21 mouse cellular contexts compared by ENCODE assay signal in genomic region chr1:93212441-93212840, GRCm38 (mm10). TPM values are rescaled to one million over a fixed set of nuclear protein-coding genes. Genes with fewer than 3 reads are reported as not detected.
DNase-seq lines count a peak whose midpoint lies in the region; ATAC-seq and TF ChIP-seq lines count a peak whose summit lies in the region.
"Had no signal": no experiment of that assay in that cellular context is flagged by ENCODE, and none has a peak within 500 bp of the region (broad histone marks: within the 10 kb centered on the region; RNA-seq: fewer than 3 reads in every experiment).

No protein-coding gene starts in this region.

- 90% methylated on average over 7 of the region's 7 CpGs for WGBS in forebrain, embryonic 10.5 days
- 91% methylated on average over 7 of the region's 7 CpGs for WGBS in forebrain, embryonic 14.5 days
- 73% methylated on average over 7 of the region's 7 CpGs for WGBS in kidney, embryonic 16.5 days
- WGBS in stomach, embryonic 14.5 days: 69% methylated on average over 7 of the region's 7 CpGs
- 80% methylated on average over 7 of the region's 7 CpGs for WGBS in stomach, postnatal 0 days
- 74% methylated on average over 7 of the region's 7 CpGs for WGBS in cerebellum, adult 2 months

- no peaks in the 10 kb centered on the region for H3K9me3 ChIP-seq in forebrain, embryonic 10.5 days
- H3K9me3 ChIP-seq in forebrain, embryonic 14.5 days (replicated peaks; ENCODE audit: control insufficient read depth, low read length): no peaks in the 10 kb centered on the region
- H3K9me3 ChIP-seq in kidney, embryonic 16.5 days (ENCODE audit: low read length): no peaks in the 10 kb centered on the region
- no peaks in the 10 kb centered on the region for H3K9me3 ChIP-seq in stomach, embryonic 14.5 days (ENCODE audit: control insufficient read depth, low read depth, low read length)
- no peaks in the 10 kb centered on the region for H3K9me3 ChIP-seq in stomach, postnatal 0 days (ENCODE audit: control insufficient read depth, low read length)
- H3K9me3 ChIP-seq: forebrain, embryonic 12.5 days; neural tube, embryonic 12.5 days had no signal

- 0 out of 2 replicates have a peak overlapping the region, but pooled peaks have one; percentile 48 for H3K27ac ChIP-seq in forebrain, embryonic 10.5 days
- no peak overlapping the region for H3K27ac ChIP-seq in forebrain, embryonic 14.5 days (ENCODE audit: low read depth, low read length)
- H3K27ac ChIP-seq in kidney, embryonic 16.5 days (ENCODE audit: low read length): peak overlapping the region; percentile 71
- peak overlapping the region; percentile 83; the same call in 1 of the 2 replicates for H3K27ac ChIP-seq in stomach, embryonic 14.5 days (ENCODE audit: low read length)
- H3K27ac ChIP-seq in stomach, postnatal 0 days (replicated peaks): no peak overlapping the region
- H3K27ac ChIP-seq in cerebellum, adult 2 months (ENCODE audit: insufficient read depth, low read length): no peak overlapping the region
- H3K27ac ChIP-seq: forebrain, embryonic 12.5 days; left cerebral cortex, adult 2 months; neural tube, embryonic 12.5 days had no signal

- H3K4me2 ChIP-seq in forebrain, embryonic 14.5 days (ENCODE audit: low read length): no peak overlapping the region
- no peak overlapping the region for H3K4me2 ChIP-seq in kidney, embryonic 16.5 days (replicated peaks; ENCODE audit: low read depth, low read length)
- H3K4me2 ChIP-seq in stomach, embryonic 14.5 days (replicated peaks; ENCODE audit: low read depth, low read length): no peak overlapping the region
- H3K4me2 ChIP-seq in stomach, postnatal 0 days (replicated peaks; ENCODE audit: low read depth): no peak overlapping the region
- H3K4me2 ChIP-seq: forebrain, embryonic 12.5 days; heart, embryonic 11.5 days; neural tube, embryonic 12.5 days had no signal

- intact Hi-C loops in left cerebral cortex, postnatal 25 days (cut with DNase I): no loop called here

- H3K27me3 ChIP-seq in forebrain, embryonic 10.5 days (ENCODE audit: poor library complexity, severe bottlenecking): peaks cover 8% of the 10 kb centered on the region; the same call in 1 of the 2 replicates
- no peaks in the 10 kb centered on the region for H3K27me3 ChIP-seq in forebrain, embryonic 14.5 days (replicated peaks; ENCODE audit: control insufficient read depth, insufficient read depth, low read length)
- H3K27me3 ChIP-seq in kidney, embryonic 16.5 days (ENCODE audit: insufficient read depth, low read length): no peaks in the 10 kb centered on the region
- H3K27me3 ChIP-seq in stomach, embryonic 14.5 days (ENCODE audit: control insufficient read depth, insufficient read depth, low read length): no peaks in the 10 kb centered on the region
- no peaks in the 10 kb centered on the region for H3K27me3 ChIP-seq in stomach, postnatal 0 days (ENCODE audit: control insufficient read depth, insufficient read depth, low read length)
- no peaks in the 10 kb centered on the region for H3K27me3 ChIP-seq in cerebellum, adult 2 months (ENCODE audit: control insufficient read depth, insufficient read depth, low read length)
- H3K27me3 ChIP-seq: forebrain, embryonic 12.5 days; neural tube, embryonic 12.5 days had no signal

- no peak for TF ChIP-seq POLR2A in cerebellum, adult 2 months (IDR thresholded peaks at IDR 0.05; ENCODE audit: borderline replicate concordance, insufficient read depth, low read length)

- no peak for TF ChIP-seq EP300 in stomach, postnatal 0 days (optimal IDR thresholded peaks at IDR 0.05)

- no peak for TF ChIP-seq CTCF in stomach, postnatal 0 days (IDR thresholded peaks at IDR 0.05; ENCODE audit: low read depth)
- TF ChIP-seq CTCF in cerebellum, adult 2 months (IDR thresholded peaks at IDR 0.05; ENCODE audit: borderline replicate concordance, insufficient read depth, low read depth, low read length): no peak

- H3K36me3 ChIP-seq in forebrain, embryonic 10.5 days (replicated peaks): no peaks in the 10 kb centered on the region
- H3K36me3 ChIP-seq in forebrain, embryonic 14.5 days (ENCODE audit: control insufficient read depth, insufficient read depth, low read length): no peaks in the 10 kb centered on the region
- no peaks in the 10 kb centered on the region for H3K36me3 ChIP-seq in kidney, embryonic 16.5 days (ENCODE audit: insufficient read depth, low read length)
- no peaks in the 10 kb centered on the region for H3K36me3 ChIP-seq in stomach, embryonic 14.5 days (ENCODE audit: control insufficient read depth, insufficient read depth, low read length)
- H3K36me3 ChIP-seq in stomach, postnatal 0 days (ENCODE audit: control insufficient read depth, insufficient read depth, low read length): no peaks in the 10 kb centered on the region
- H3K36me3 ChIP-seq: forebrain, embryonic 12.5 days; neural tube, embryonic 12.5 days had no signal

- no peak overlapping the region for H3K9ac ChIP-seq in forebrain, embryonic 14.5 days (ENCODE audit: low read length)
- H3K9ac ChIP-seq in kidney, embryonic 16.5 days (replicated peaks; ENCODE audit: low read length): 0 out of 2 replicates have a peak overlapping the region, but pooled peaks have one; percentile 36
- no peak overlapping the region for H3K9ac ChIP-seq in stomach, embryonic 14.5 days (replicated peaks; ENCODE audit: low read depth, low read length)
- H3K9ac ChIP-seq in stomach, postnatal 0 days (ENCODE audit: low read length): no peak overlapping the region
- H3K9ac ChIP-seq: forebrain, embryonic 12.5 days; liver, postnatal 0 days; neural tube, embryonic 12.5 days had no signal

- no peak for DNase-seq in forebrain, embryonic 10.5 days (ENCODE audit: extremely low spot score, low spot score)
- no peak for DNase-seq in forebrain, embryonic 14.5 days (ENCODE audit: low spot score)
- no peak for DNase-seq in kidney, postnatal 36 days
- DNase-seq in stomach, postnatal 0 days (ENCODE audit: low spot score): no peak
- no peak for DNase-seq in left cerebral cortex, postnatal 25 days (ENCODE audit: low spot score in 2 of 2)
- DNase-seq in cerebellum, adult 2 months: no peak
- DNase-seq: adrenal gland, adult 8-10 months; cerebellum, postnatal 36 days; kidney, adult 8-10 months; liver; liver, postnatal 0 days; right cerebral cortex, postnatal 14 days had no signal

- H3K4me3 ChIP-seq in forebrain, embryonic 10.5 days: no peak overlapping the region
- no peak overlapping the region for H3K4me3 ChIP-seq in forebrain, embryonic 14.5 days (ENCODE audit: low read depth, low read length)
- H3K4me3 ChIP-seq in kidney, embryonic 16.5 days (ENCODE audit: low read length): no peak overlapping the region
- no peak overlapping the region for H3K4me3 ChIP-seq in stomach, embryonic 14.5 days (ENCODE audit: low read depth, low read length)
- no peak overlapping the region for H3K4me3 ChIP-seq in stomach, postnatal 0 days (ENCODE audit: low read depth, low read length)
- no peak overlapping the region for H3K4me3 ChIP-seq in cerebellum, adult 2 months (replicated peaks; ENCODE audit: insufficient read depth, low read depth, low read length)
- H3K4me3 ChIP-seq: forebrain, embryonic 12.5 days; left cerebral cortex, adult 2 months; neural tube, embryonic 12.5 days had no signal

- H3K4me1 ChIP-seq in forebrain, embryonic 10.5 days: peaks cover 61% of the 10 kb centered on the region
- peaks cover 16% of the 10 kb centered on the region for H3K4me1 ChIP-seq in forebrain, embryonic 14.5 days (ENCODE audit: control insufficient read depth, insufficient read depth, low read length)
- peaks cover 47% of the 10 kb centered on the region for H3K4me1 ChIP-seq in kidney, embryonic 16.5 days (ENCODE audit: insufficient read depth, low read length)
- peaks cover 28% of the 10 kb centered on the region for H3K4me1 ChIP-seq in stomach, embryonic 14.5 days (ENCODE audit: control insufficient read depth, insufficient read depth, low read length)
- peaks cover 7% of the 10 kb centered on the region; the same call in 1 of the 2 replicates for H3K4me1 ChIP-seq in stomach, postnatal 0 days (replicated peaks; ENCODE audit: control insufficient read depth, insufficient read depth)
- H3K4me1 ChIP-seq in cerebellum, adult 2 months (ENCODE audit: control insufficient read depth, insufficient read depth, low read length): peaks cover 7% of the 10 kb centered on the region

- ATAC-seq in forebrain, embryonic 14.5 days: no peak
- ATAC-seq in kidney, embryonic 16.5 days (ENCODE audit: low FRiP score, low TSS enrichment): no peak
- ATAC-seq in stomach, embryonic 14.5 days (ENCODE audit: insufficient number of reproducible peaks, insufficient read depth, low FRiP score, low read depth): no peak
- ATAC-seq in stomach, postnatal 0 days (ENCODE audit: low FRiP score, low TSS enrichment): no peak
- ATAC-seq: liver, postnatal 0 days had no signal

RNA-seq across cellular contexts. Expression of gene Sned1, which starts 23.2 kb away (rescaled TPM):
- 1.1 and 1.9 TPM in 2 replicates for polyA plus RNA-seq in forebrain, embryonic 10.5 days (2016; fragmentation: Nextera tagmentation; extraction: Ambion mirVana)
- 1.8 and 2.5 TPM in 2 replicates for polyA plus RNA-seq in forebrain, embryonic 14.5 days (2014; fragmentation: Nextera tagmentation; extraction: Ambion mirVana)
- polyA plus RNA-seq in kidney, embryonic 16.5 days (2015; fragmentation: Nextera tagmentation; extraction: Ambion mirVana): 9.5 and 11.1 TPM in 2 replicates
- 4.8 and 8.6 TPM in 2 replicates for polyA plus RNA-seq in stomach, embryonic 14.5 days (2014; fragmentation: Nextera tagmentation; extraction: Ambion mirVana)
- polyA plus RNA-seq in stomach, postnatal 0 days (2015; fragmentation: Nextera tagmentation; extraction: Ambion mirVana): 1.4 and 1.5 TPM in 2 replicates
- total RNA-seq in left cerebral cortex, postnatal 25 days (2021): 1 to 10 TPM; 6.1 to 6.9 TPM
- 18.5 and 20.6 TPM in 2 replicates for polyA plus RNA-seq in cerebellum, adult 2 months (2012; rRNA removed)

RNA-seq across cellular contexts. Expression of gene Crocc2, which starts 43.9 kb away (rescaled TPM):
- 0.05 and 0.12 TPM in 2 replicates for polyA plus RNA-seq in forebrain, embryonic 10.5 days (2016; fragmentation: Nextera tagmentation; extraction: Ambion mirVana)
- 0.19 and 0.56 TPM in 2 replicates for polyA plus RNA-seq in forebrain, embryonic 14.5 days (2014; fragmentation: Nextera tagmentation; extraction: Ambion mirVana)
- 0.22 and 0.34 TPM in 2 replicates for polyA plus RNA-seq in kidney, embryonic 16.5 days (2015; fragmentation: Nextera tagmentation; extraction: Ambion mirVana)
- 0.10 and 0.23 TPM in 2 replicates for polyA plus RNA-seq in stomach, embryonic 14.5 days (2014; fragmentation: Nextera tagmentation; extraction: Ambion mirVana)
- polyA plus RNA-seq in stomach, postnatal 0 days (2015; fragmentation: Nextera tagmentation; extraction: Ambion mirVana): 0.04 and 0.06 TPM in 2 replicates
- under 1 TPM; 0.07 to 0.09 TPM for total RNA-seq in left cerebral cortex, postnatal 25 days (2021)
- 0.28 and 0.54 TPM in 2 replicates for polyA plus RNA-seq in cerebellum, adult 2 months (2012; rRNA removed)
- total RNA-seq: gastrocnemius, postnatal 14 days; megakaryocyte progenitor cell, adult 5-6 weeks had no signal
- polyA plus RNA-seq: liver, postnatal 0 days had no signal

RNA-seq across cellular contexts. Expression of gene 2310007B03Rik, which starts 51.7 kb away (rescaled TPM):
- polyA plus RNA-seq in forebrain, embryonic 10.5 days (2016; fragmentation: Nextera tagmentation; extraction: Ambion mirVana): 0.92 and 1.0 TPM in 2 replicates
- polyA plus RNA-seq in forebrain, embryonic 14.5 days (2014; fragmentation: Nextera tagmentation; extraction: Ambion mirVana): 0.10 and 0.19 TPM in 2 replicates
- 2.2 and 2.3 TPM in 2 replicates for polyA plus RNA-seq in kidney, embryonic 16.5 days (2015; fragmentation: Nextera tagmentation; extraction: Ambion mirVana)
- polyA plus RNA-seq in stomach, embryonic 14.5 days (2014; fragmentation: Nextera tagmentation; extraction: Ambion mirVana): 2.6 TPM in 2 replicates
- 27.8 and 34.3 TPM in 2 replicates for polyA plus RNA-seq in stomach, postnatal 0 days (2015; fragmentation: Nextera tagmentation; extraction: Ambion mirVana)
- total RNA-seq in left cerebral cortex, postnatal 25 days (2021): not detected
- polyA plus RNA-seq in cerebellum, adult 2 months (2012; rRNA removed): 0.10 TPM in 1 of 2 replicates, not detected in the other
- total RNA-seq: adrenal gland, adult 8-10 months; gastrocnemius, postnatal 14 days; heart, postnatal 4 days; left cerebral cortex, adult 2 months; megakaryocyte progenitor cell, adult 5-6 weeks had no signal

Comparison
In these comparisons a context has a peak if more than half of its experiments do, and no peak if none do; other contexts are left out.
1. H3K27ac ChIP-seq: peak in forebrain, embryonic 10.5 days (single experiment), kidney, embryonic 16.5 days (single experiment) and stomach, embryonic 14.5 days (single experiment); none in forebrain, embryonic 14.5 days (single experiment), stomach, postnatal 0 days (single experiment) and cerebellum, adult 2 months (single experiment).